Mouse (Mus musculus): ENCODE results near the gene Reep1. TPM values are rescaled to one million over a fixed set of nuclear protein-coding genes. Genes with fewer than 3 reads are reported as not detected.

The Reep1 gene
- polyA plus RNA-seq, 1 experiment from 2014 or later, result 21.9 TPM

DNA sequence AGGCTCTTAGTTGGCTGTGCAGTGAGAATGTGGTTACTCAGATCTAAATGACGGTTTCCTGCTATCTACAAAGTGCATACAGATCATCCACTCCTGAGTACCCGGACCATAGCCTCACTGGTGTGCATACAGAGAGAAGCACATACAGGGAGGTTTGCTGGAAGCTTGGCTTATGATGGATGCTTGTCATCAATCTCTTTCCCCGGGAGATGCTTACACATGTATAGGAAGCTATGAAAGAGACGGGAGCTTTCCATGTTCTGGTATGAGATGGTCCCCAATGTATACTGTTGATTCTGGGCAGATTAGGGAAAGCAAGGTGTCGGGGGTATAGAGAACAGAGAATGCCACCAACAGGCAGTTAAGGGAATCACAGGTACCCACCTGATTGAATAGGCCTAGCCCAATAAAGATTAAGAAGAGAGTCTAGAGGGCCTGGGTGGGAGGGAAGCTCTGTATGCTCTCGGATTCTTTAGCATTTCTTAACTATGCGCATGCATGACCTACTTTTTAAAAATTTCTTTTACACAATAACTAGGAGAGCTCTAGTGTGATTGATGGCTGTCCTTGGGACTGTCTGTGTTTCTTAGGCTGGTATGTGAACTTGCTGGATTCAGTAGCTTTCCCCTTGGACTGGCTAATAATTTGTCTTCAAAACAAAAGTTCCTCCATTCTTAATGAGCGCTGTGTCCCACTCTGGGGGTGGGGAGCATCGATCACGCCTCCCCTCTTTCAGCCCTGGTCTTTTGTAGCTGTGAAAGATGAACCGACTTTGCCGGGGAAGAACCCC, 62.7 kb downstream of the Reep1 start:
- no peak overlapping the region for H3K4me3 ChIP-seq
- H3K9me3 ChIP-seq, result peaks cover 5% of the 10 kb centered on the region; the same call in 1 of the 2 replicates
- H3K4me1 ChIP-seq, result no peaks in the 10 kb centered on the region
- 84% methylated on average over 12 of the region's 12 CpGs for WGBS
- no peaks in the 10 kb centered on the region for H3K27me3 ChIP-seq (ENCODE audit: poor library complexity, severe bottlenecking)
- H3K27ac ChIP-seq, result no peak overlapping the region
- DNase-seq (ENCODE audit: extremely low spot score, low spot score), result no peak
- 0 out of 2 replicates have a peak, but pooled peaks cover 12% of the 10 kb centered on the region for H3K36me3 ChIP-seq (replicated peaks)

DNA sequence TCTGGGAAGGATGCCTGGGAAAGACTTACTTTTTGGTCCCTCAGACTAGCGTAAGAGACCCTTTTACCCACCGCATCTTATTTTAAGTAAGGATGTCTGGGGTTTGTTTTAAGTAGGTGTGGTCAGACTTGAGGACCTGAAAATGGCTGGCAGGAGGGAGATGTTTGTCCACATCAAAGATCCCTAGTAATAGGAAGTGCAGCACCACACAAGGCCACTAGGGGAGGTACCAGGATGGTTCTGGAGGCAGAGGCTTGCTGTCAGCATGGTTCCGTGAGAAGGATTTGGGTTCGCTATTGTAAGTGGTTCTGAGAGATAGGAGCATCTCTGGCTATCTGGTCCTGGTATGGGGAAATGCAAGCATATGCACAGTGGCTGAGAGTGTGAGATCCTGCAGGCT, 63.5 kb downstream of the Reep1 start:
- no peak for DNase-seq (ENCODE audit: extremely low spot score, low spot score)
- H3K4me1 ChIP-seq, result no peaks in the 10 kb centered on the region
- peaks cover 5% of the 10 kb centered on the region; the same call in 1 of the 2 replicates for H3K9me3 ChIP-seq
- 0 out of 2 replicates have a peak, but pooled peaks cover 12% of the 10 kb centered on the region for H3K36me3 ChIP-seq (replicated peaks)
- H3K27ac ChIP-seq, result no peak overlapping the region
- no peak overlapping the region for H3K4me3 ChIP-seq
- H3K27me3 ChIP-seq (ENCODE audit: poor library complexity, severe bottlenecking), result no peaks in the 10 kb centered on the region
- 98% methylated on average over 4 of the region's 4 CpGs for WGBS

DNA sequence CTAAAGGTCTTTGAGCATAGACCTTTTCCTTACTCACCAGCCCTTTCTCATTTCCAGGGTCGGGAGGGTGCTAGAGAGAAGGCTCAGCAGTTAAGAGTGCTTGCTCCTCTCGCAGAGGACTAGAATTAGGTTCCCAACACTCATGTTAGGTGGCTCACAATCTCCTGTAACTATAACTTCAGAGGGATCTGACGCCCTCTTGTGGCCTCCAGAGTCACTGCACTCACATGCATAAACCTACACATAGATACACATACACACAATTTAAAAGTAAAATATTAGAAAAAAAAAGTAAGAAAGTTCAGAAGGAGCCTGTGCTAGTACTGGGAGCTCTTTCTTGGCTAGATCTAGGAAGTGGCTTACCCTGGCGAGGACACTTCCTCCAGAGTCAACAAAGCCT, 63.9 kb downstream of the Reep1 start:
- no peak for DNase-seq (ENCODE audit: extremely low spot score, low spot score)
- H3K4me1 ChIP-seq, result no peaks in the 10 kb centered on the region
- H3K27me3 ChIP-seq (ENCODE audit: poor library complexity, severe bottlenecking), result no peaks in the 10 kb centered on the region
- 89% methylated on average over 4 of the region's 4 CpGs for WGBS
- peaks cover 5% of the 10 kb centered on the region; the same call in 1 of the 2 replicates for H3K9me3 ChIP-seq
- H3K4me3 ChIP-seq, result no peak overlapping the region
- H3K27ac ChIP-seq, result no peak overlapping the region
- H3K36me3 ChIP-seq (replicated peaks), result 0 out of 2 replicates have a peak, but pooled peaks cover 12% of the 10 kb centered on the region

DNA sequence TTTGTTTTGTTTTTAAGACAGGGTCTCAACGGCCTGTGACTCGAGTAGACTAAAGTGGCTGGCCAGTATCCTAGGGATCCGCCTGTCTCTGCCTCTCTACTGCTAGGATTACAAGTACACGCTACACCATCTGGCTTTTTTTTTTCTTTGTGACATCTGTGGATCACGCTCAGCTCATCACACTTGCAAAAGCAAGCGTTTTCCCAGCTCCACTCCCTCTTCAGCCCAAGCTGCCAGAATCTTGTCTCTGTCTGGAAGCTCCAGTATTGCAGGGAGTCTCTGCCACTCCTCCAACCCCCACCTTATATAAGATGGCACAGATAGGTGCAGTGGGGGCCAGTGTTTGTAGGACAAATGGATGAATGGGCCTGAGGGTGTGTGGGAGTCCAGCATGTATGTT, 64.8 kb downstream of the Reep1 start:
- 91% methylated on average over 6 of the region's 6 CpGs for WGBS
- Histone ChIP-seq H3K27ac (no peak overlapping the region), H3K27me3 (ENCODE audit: poor library complexity, severe bottlenecking) (no peaks in the 10 kb centered on the region), H3K36me3 (replicated peaks) (0 out of 2 replicates have a peak, but pooled peaks cover 12% of the 10 kb centered on the region), H3K9me3 (peaks cover 5% of the 10 kb centered on the region; the same call in 1 of the 2 replicates), H3K4me1 (no peaks in the 10 kb centered on the region), H3K4me3 (no peak overlapping the region)
- DNase-seq (ENCODE audit: extremely low spot score, low spot score), result no peak

DNA sequence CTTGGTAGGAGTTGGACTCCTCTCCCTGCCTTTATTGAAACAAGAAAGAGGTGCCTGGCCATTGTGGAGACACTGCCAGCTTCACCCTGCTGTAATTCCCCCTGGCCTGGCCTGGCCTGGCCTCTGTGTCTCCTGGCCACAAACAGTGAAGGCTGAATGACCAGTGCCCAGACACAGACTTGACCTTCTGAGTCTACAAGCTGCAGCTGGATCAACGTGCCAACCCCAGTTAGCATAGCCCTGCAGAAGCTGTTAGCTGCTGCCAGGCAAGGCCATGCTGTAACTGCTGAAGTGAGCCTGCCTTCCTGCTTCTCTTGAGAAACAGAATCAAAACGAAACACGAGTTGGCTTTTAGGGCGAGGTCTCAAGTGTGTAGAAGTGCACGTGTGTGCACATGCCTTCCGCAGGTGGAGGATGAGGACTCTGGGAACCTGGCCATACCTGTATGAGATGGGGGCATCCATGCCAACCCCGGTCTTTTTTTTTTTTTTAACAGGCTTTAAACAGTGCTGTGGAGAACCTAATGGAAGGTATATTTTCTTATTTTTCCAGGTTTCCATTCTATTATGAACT, 65.4 kb downstream of the Reep1 start:
- Histone ChIP-seq H3K27me3 (ENCODE audit: poor library complexity, severe bottlenecking) (no peaks in the 10 kb centered on the region), H3K36me3 (replicated peaks) (0 out of 2 replicates have a peak, but pooled peaks cover 12% of the 10 kb centered on the region), H3K9me3 (peaks cover 5% of the 10 kb centered on the region; the same call in 1 of the 2 replicates), H3K4me1 (no peaks in the 10 kb centered on the region), H3K27ac (no peak overlapping the region), H3K4me3 (no peak overlapping the region)
- no peak for DNase-seq (ENCODE audit: extremely low spot score, low spot score)
- 89% methylated on average over 7 of the region's 7 CpGs for WGBS

DNA sequence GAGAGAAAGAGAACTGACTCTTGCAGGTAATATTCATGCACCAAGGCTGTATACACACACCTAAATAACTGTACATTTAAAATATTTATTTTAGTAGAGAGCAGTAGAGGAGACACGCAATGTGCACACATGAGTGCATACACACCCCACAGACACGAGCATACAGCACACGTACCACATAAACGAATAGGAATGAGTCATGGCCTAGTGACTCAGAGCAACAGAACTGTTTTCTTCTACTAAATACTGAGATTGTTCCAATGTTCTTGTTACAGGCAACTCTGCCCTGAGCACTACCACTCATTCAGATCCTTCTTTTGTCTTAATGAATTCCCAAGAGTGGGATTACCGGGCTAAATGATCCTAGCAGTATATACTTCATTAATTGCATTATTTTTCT, 70.7 kb downstream of the Reep1 start:
- Histone ChIP-seq H3K4me3 (no peak overlapping the region), H3K9me3 (no peaks in the 10 kb centered on the region), H3K36me3 (replicated peaks) (peaks cover 8% of the 10 kb centered on the region; the same call in 1 of the 2 replicates), H3K27me3 (ENCODE audit: poor library complexity, severe bottlenecking) (no peaks in the 10 kb centered on the region), H3K27ac (no peak overlapping the region), H3K4me1 (no peaks in the 10 kb centered on the region)
- no peak for DNase-seq (ENCODE audit: extremely low spot score, low spot score)
- 91% methylated on average over 5 of the region's 5 CpGs for WGBS

DNA sequence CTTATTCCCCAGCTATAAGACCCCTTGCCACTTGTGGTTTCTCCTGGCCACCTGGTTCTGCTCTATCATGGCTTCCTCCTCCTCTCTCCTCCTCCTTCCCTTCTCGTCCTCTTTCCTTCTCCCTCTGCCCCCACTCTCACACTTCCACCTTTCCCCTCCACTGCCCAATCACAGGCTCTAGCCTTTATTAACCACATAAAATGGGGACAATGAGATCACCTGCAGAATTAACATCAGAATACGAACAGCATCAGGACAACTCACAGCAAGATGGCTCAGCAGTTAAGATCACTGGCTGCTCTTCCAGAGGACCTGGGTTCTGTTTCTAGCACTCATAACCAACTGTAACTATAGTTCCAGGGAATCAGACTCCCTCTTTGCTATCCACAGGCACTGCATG, 72.5 kb downstream of the Reep1 start:
- Histone ChIP-seq H3K27ac (no peak overlapping the region), H3K27me3 (ENCODE audit: poor library complexity, severe bottlenecking) (no peaks in the 10 kb centered on the region), H3K4me1 (no peaks in the 10 kb centered on the region), H3K36me3 (replicated peaks) (peaks cover 13% of the 10 kb centered on the region; the same call in 1 of the 2 replicates), H3K4me3 (no peak overlapping the region), H3K9me3 (no peaks in the 10 kb centered on the region)
- no peak for DNase-seq (ENCODE audit: extremely low spot score, low spot score)
- WGBS, result 74% methylated on average over 2 of the region's 2 CpGs

DNA sequence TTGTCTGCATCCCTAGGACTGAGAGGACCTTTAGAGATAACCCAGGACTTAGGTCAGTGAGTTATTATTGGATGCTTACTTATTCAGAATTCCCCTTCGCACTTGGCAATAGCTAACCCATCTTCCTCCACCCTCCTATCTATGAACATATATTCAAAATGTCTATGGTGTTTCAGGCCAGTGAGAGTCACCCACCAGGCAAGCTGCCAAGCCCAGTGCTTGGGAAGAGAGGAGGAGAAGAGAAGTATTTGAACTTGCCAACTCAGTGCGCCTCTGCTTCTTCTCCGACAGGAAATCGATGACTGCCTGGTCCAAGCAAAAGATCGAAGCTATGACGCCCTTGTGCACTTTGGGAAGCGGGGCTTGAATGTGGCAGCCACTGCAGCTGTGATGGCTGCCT, 73.1 kb downstream of the Reep1 start:
- H3K27ac ChIP-seq, result no peak overlapping the region
- no peaks in the 10 kb centered on the region for H3K27me3 ChIP-seq (ENCODE audit: poor library complexity, severe bottlenecking)
- H3K9me3 ChIP-seq, result no peaks in the 10 kb centered on the region
- no peak for DNase-seq (ENCODE audit: extremely low spot score, low spot score)
- peaks cover 13% of the 10 kb centered on the region; the same call in 1 of the 2 replicates for H3K36me3 ChIP-seq (replicated peaks)
- no peak overlapping the region for H3K4me3 ChIP-seq
- H3K4me1 ChIP-seq, result no peaks in the 10 kb centered on the region
- 95% methylated on average over 7 of the region's 7 CpGs for WGBS

DNA sequence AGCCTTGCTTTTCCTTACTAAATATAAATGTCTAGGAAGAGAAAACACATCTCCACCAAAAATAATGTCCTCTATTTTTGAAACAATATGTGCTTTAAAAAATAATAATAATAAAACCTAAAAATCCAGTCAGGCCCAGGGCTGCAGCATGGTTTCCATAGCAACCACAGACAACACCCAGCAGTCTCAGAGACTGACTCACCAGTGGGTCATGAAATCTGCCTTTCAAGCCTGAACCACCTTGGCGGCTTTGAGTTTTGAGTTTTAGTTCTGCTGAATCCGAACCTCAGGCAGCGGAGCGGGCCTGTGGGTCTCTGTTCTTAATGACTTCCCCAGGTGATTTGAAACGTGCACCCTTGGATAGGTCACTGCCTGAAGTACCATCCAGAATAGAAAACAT, 75.8 kb downstream of the Reep1 start:
- Histone ChIP-seq H3K9me3 (no peaks in the 10 kb centered on the region), H3K27me3 (ENCODE audit: poor library complexity, severe bottlenecking) (no peaks in the 10 kb centered on the region), H3K27ac (no peak overlapping the region), H3K4me1 (no peaks in the 10 kb centered on the region), H3K36me3 (replicated peaks) (peaks cover 13% of the 10 kb centered on the region; the same call in 1 of the 2 replicates), H3K4me3 (no peak overlapping the region)
- DNase-seq (ENCODE audit: extremely low spot score, low spot score), result no peak
- 89% methylated on average over 5 of the region's 5 CpGs for WGBS

DNA sequence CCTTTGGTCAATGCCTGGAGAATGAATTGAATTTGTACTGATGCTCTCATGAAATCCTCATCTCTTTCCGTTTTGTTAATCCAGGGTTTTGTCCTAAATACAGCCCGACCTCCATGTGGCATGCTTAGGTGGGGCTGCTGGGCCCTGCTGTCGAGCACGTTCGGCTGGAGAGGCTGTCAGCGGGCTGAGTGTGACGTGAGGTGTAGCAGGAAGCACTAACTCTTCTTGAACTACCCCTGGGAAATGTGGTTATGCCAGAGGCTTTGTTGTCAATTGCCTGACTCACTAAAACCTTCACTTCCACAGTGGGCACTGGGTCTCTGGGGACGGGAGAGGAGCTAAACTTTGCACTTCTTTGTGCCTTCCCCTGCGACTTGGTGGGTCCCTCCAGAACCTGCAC, 81.0 kb downstream of the Reep1 start:
- Histone ChIP-seq H3K9me3 (no peaks in the 10 kb centered on the region), H3K27ac (no peak overlapping the region), H3K4me3 (no peak overlapping the region), H3K36me3 (replicated peaks) (peaks cover 8% of the 10 kb centered on the region; the same call in 1 of the 2 replicates), H3K27me3 (ENCODE audit: poor library complexity, severe bottlenecking) (no peaks in the 10 kb centered on the region), H3K4me1 (no peaks in the 10 kb centered on the region)
- no peak for DNase-seq (ENCODE audit: extremely low spot score, low spot score)
- WGBS, result 92% methylated on average over 9 of the region's 9 CpGs

DNA sequence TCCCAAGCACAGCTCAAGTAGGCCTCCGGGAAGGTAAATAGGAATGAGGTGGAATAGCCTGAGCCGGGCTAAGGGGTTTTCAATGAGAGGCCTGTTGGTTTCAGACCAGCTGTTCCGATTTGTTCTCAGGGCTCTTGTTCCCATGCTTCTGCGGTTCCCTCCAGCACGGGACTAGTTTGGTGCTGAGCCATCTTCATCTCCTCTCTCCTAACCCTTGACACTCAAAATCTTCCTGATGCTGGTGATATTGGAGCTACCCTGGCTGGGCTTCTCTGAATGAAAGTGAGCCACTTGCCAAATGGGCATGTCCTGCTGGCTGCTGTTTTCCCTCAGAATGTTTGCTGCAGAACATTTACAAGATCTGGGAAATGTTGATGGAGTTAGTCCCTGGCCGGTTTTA, 84.4 kb downstream of the Reep1 start:
- 91% methylated on average over 6 of the region's 6 CpGs for WGBS
- Histone ChIP-seq H3K9me3 (no peaks in the 10 kb centered on the region), H3K36me3 (replicated peaks) (0 out of 2 replicates have a peak, but pooled peaks cover 2% of the 10 kb centered on the region), H3K4me1 (no peaks in the 10 kb centered on the region), H3K4me3 (no peak overlapping the region), H3K27me3 (ENCODE audit: poor library complexity, severe bottlenecking) (no peaks in the 10 kb centered on the region), H3K27ac (no peak overlapping the region)
- no peak for DNase-seq (ENCODE audit: extremely low spot score, low spot score)

DNA sequence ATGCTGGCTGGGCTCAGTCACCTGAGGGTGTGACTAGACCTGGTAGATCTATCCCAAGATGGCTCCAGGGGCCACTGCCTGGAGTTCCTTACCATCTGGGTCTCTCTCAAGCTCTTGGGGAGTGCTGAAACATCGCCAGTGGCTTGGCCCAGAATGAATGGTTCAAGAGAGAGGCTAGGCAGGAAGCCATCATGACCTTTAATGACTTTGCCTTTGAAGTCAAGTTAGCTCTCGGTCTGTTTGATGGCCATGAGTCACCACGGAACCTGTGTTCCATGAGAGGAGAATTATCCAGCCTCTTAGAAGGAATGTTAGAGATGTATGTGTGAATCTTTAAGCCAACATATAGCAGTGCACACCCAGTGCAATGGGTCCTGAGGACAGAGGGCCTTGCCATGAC, 92.0 kb downstream of the Reep1 start:
- H3K27ac ChIP-seq, result no peak overlapping the region
- WGBS, result 91% methylated on average over 3 of the region's 3 CpGs
- no peak overlapping the region for H3K4me3 ChIP-seq
- H3K36me3 ChIP-seq (replicated peaks), result 0 out of 2 replicates have a peak, but pooled peaks cover 7% of the 10 kb centered on the region
- H3K9me3 ChIP-seq, result no peaks in the 10 kb centered on the region
- no peaks in the 10 kb centered on the region for H3K4me1 ChIP-seq
- DNase-seq (ENCODE audit: extremely low spot score, low spot score), result no peak
- H3K27me3 ChIP-seq (ENCODE audit: poor library complexity, severe bottlenecking), result no peaks in the 10 kb centered on the region

All from forebrain, embryonic 10.5 days (tissue).